Mouse (Mus musculus): ENCODE measurements around the gene Pifo.
A peak's percentile ranks its signal among the peaks of the same experiment; 100 is the strongest.
"Not testable (repeated sequence)": the region's sequence is repeated elsewhere in the genome, so short reads cannot be mapped to it uniquely, and the experiment has no call there.

Gene Pifo

DNA sequence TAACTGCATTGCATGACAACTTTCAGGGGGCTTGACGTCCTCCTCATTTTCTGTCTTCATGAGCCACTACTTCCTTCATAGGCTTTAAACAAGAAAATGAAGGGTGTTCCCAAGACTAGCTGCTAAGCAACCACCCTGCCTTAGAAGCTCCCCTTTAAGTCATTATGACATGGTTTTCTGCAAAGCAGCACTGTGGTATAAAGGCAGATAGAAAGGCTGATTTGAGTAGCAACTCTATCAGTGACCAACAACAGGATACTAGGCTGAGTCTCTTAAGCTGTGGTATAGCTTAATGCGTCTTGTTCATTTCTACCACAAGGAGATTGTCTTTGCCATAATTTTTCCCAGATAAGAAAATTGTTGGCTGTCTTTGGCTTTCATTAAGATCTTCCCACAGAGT lies at the start of gene Pifo:
Gene Pifo, minus strand, starts transcription at position 101 of the 400 bp plus-strand sequence.
- no peak for DNase-seq (ENCODE audit: low spot score)

DNA sequence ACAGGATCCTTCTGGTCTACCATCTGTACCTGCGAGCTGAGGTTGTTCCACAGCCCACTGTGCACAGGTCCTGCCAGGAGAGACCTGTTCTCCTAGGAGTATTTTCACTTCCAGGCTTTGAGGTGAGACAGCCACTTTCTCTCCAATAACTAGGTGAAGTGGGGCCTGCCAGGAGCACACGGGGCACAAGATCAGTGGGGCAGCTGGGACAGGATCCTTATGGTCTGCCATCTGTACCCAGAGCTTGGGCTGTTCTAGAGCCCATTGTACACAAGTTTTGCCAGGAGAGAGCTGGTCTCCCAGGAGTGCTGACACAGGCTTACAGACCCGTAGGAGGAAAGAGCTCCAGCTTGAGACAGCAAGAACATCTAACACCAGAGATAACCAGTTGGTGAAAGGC lies 43.5 kb upstream of the Pifo start:
- DNase-seq (ENCODE audit: low spot score), result no peak

DNA sequence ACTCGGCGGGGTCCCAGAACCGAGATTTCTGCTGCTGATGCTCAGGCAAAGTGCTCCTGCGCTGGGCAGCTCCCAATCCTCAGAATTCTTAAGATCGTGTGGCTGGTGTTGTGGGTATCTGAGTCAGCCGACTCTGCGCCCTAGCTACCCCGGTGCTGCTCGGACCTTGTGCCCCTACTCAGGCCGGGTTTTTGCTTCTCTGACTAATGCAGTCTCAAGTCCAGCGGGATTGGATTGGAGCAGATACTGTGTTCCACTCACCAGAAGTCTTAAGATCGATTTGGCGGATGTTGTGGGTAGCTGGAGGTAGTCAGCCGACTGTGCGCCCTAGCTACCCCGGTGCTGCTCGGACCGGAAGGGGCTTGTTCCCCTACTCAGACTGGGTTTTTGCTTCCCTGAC lies 37.5 kb upstream of the Pifo start:
- no peak for DNase-seq (ENCODE audit: low spot score)

DNA sequence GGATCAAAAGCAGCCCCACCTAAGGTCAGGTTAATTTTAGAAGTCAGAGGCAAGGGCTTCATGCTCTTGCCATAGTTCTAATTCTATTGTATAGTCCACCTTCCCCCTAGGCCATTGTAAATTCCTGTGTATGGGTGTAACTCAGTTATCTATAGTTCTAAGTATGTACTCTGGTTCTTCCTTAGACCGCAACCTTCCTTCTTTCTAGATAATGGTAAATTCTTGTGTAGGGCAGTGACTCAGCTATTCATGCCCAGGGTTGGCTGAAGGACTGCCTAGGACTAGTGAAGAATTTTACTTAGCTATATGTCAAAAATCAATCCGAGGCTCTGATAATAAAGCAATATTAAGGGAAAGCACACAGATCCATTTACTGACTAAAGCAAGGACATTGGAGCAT lies 25.9 kb upstream of the Pifo start:
- DNase-seq (ENCODE audit: low spot score), result no peak

DNA sequence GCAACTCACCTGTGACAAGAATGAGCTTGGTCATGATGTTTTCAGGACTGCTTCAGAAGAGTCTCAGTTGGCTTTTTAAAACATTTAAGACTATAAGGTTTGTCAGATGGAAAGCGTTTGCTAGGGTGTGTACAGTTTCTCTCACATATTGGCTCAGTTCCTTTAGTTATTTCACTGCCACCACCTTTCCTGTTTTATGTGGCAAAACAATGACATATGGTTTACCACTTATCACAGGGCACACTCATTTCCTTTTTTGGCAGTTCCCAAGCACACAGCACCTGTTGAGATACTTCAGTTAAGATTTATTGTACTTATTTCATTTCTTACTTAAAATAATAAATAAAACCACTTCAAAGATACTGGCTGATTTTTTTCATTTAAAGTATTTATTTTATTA lies 18.3 kb upstream of the Pifo start, which contains the start of gene Chil5:
Gene Chil5, minus strand, starts transcription at position 34 of the 400 bp plus-strand sequence.
- DNase-seq (ENCODE audit: low spot score), result no peak

DNA sequence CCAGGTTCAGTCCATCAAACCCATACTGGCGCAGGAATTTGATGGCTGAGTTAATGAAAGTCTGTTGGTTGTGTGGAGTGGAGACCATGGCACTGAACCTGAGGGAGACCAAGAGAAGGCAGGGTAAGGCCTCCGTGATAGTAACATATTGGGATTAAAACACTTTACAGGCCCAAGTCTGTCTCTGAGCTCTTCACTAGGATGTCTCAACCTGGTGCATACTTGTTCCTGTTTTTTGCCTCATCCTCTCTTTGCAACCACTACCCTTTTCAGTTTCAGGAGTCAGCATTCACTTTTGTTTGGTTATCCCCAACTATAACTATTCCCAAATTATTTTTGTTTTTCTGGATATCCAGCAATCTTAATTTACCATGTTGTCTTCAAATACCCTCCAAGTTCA lies 9.7 kb upstream of the Pifo start:
- DNase-seq (ENCODE audit: low spot score), result no peak

DNA sequence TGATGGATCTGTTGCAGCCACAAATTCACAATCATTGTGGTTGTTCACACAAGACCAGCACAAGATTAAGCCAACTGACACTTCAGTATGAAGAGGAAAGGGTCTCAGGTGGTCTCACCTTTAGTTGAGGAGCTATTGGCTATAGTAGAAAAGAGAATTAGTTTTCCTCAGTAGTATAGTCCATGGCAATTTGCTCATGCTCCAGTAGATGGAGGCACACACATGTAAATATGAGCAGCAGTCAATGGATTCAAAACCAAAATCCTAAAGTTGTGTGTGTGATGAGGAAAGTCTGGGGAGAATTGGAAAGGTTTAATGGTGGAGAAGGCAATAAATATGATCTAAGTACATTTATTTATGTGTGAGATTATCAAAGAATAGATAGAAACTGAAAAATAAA lies 7.4 kb upstream of the Pifo start:
- DNase-seq (ENCODE audit: low spot score), result no peak

DNA sequence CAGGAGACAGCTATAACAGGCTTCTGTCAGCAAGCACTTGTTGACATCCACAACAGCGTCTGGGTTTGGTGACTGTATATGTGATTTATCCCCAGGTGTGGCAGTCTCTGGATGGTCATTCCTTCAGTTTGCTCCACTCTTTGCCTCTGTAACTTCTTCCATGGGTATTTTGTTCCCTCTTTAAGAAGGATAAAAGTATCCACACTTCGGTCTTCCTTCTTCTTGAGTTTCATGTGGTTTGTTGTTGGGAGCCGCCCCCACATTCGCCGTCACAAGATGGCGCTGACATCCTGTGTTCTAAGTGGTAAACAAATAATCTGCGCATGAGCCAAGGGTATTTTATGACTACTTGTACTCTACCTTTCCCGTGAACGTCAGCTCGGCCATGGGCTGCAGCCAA lies 11.1 kb downstream of the Pifo start:
- DNase-seq (ENCODE audit: low spot score), result not testable (repeated sequence)

DNA sequence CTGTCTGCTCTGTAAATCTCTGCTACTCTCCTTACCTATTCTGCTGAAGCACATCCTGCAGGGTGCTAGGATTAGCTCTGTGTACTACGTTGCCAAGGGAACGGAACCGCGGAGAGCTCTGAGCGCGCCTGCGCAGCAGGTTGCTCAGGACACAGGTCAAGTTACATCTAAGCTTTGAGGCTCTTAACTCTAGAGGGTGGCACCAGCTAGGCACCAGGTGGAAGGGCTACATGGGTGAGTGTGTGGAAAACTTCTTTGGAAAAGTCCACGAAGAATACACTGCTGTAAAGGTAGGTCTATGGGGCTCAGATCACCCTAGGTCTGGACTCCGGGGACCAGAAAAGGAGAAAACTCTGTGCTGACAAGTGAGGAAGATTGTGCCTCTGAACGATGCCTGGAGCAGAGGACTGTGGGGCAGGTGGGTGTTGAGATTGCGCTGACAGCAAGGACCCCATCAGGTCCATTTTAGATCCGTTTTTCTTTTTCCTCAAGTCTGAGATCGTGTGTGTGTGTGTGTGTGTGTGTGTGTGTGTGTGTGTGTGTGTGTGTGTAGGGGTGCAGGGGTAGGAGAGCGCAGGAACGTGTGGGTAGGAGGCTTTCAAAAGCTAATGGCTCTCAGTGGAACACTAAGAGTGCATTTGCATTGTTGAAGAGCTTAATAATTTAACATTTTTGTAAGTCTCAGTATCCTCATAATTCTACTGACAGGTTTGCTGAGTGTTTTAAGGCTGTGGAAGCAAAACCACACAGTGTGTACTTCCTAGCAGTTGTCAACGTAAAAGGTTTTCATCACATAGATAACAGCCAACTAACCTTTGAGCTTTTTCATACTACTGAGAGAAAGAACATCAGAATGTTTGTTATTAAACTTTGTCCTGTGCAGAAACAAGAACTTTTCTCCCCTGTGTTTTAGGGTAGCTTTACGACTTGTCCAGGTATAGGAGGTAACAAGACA lies 12.8 kb downstream of the Pifo start:
- DNase-seq (ENCODE audit: low spot score), result peak; percentile 79

DNA sequence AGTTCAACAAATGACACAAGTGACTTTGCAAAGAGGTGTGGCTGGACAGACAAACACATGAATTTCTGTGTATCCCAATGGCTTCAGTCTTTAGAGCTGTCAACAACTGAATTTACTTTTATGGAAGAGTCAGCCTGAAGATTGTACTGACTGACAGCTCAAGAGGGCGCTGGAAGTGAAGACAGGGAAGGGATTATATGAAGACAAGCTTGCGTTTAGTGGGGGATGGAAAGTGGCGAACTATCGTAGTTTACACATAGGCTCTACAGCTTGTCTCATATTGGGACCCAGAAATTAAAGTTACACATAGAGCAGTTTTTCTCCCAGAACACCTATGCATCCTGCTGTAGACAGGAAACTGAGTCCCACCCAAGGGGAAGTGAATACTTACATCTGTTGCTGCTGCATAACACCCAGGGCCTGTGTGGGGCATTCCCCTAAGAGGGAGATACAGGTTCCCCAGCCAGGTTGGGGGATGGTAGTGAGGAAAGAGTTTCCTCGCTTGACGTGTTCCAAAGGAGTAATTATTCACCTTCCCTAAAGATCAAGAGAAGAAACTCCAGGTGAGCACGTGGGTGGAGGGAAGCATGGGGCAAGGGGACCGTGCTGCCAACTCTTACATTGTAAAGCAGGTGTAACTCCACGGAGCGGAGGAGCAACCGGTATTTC lies 13.6 kb downstream of the Pifo start:
- peak; percentile 3 for DNase-seq (ENCODE audit: low spot score)

DNA sequence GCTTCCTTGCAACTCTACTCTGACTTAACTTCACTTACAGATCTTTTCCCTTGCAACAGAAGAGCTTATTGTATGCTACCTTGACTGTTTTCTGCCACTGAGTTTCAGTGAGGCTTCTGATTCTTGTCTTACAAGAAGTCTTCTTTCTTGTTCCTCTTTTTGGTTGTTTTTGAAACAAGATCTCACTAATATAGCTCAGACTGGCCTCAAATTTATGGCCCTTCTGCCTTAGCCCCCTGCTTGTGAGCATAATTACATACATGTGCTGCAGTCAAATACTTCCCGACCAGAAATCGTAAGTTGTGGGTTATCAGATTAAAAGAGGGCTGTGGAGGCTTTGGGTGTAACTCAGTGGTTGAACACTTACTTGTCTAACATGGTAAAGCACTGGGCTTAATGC lies 19.7 kb downstream of the Pifo start:
- no peak for DNase-seq (ENCODE audit: low spot score)

DNA sequence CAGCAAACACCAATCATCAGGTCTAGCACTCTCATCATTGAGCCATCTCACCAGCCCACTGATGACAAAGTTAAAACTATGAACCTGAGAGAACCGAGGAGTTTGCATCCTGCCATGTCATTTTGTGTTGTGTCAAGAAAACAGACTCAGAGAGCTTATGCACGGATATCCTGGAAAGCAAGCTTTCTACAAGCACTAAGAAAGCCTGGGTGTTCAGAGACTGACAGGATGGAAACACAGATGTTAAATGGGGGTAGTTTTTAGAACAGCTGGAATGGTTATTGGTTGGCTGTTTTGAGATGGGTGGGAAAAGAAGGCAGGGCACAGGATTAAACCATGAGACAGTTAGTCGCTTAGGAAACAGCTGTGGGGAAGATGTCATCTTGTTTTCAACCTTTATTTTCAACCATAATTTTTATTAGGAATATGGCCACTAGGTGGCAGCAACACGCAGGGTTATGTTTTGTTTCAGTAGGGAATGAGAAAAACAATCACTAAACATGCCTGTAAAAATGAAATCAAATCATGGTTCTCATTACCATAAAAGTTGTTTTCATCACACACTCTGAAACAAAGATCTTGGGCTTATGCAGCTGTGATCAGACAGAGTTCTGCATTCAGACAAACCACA lies 22.7 kb downstream of the Pifo start:
- peak; percentile 78 for DNase-seq (ENCODE audit: low spot score)

DNA sequence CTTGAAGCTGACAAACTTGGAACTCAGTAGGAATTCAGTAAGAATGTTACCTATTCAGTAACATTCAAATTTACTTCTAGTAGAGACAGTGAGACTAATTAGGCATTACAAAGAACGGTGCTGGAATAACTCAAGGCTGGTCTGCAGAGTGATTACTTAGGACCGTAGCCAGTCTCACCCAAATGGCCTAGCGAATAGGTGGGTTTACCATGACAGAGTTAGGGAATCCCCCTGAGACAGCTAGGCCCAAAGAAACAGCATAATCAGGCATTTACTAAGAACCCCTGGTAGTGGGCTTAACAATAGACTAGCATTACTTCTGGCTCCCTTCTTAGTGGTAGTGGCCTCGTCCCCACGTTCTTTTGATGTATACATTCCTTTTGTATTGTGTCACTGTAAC lies 24.8 kb downstream of the Pifo start:
- DNase-seq (ENCODE audit: low spot score), result not testable (repeated sequence)

DNA sequence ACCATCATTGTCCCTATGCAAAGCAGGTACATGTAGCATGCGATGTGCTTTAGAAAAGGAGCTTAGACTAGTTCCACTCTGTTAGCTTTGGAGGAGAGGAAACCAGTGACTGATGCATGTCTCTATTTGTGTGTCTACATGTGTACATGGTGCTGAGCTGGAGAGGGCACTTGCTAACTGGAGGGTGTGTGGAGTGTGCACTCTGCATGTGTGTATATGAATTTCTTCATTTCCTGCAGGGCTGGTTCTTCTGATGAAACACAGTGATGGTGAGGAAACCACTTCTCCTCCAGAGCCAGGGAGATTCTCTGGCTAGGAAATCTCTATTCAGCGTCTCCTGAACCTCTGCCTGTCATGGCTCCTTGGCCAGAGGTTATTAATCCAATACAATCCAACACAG lies 40.3 kb downstream of the Pifo start:
- no peak for DNase-seq (ENCODE audit: low spot score)

DNA sequence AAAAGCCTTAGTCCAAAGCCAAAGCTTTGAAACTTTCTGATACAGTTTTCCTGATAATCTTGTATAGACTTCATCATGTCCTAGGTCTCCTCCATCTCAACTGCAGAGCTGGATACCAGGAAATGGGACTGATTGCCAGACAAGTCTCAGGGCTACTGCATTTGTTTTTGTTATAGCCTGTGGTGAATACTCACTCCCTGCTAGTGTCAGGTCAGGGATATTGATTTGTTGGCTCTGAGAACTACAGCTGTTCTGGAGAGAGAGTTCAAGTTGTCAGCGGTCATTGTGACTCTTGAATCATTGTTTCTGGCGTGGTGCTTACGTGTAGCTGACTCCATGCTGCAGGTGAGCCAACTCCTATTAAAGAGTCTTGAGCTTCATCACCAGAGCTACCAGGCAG lies 41.0 kb downstream of the Pifo start, which contains the start of gene Ovgp1:
Gene Ovgp1, plus strand, starts transcription at position 301 of the 400 bp plus-strand sequence.
- no peak for DNase-seq (ENCODE audit: low spot score)

DNA sequence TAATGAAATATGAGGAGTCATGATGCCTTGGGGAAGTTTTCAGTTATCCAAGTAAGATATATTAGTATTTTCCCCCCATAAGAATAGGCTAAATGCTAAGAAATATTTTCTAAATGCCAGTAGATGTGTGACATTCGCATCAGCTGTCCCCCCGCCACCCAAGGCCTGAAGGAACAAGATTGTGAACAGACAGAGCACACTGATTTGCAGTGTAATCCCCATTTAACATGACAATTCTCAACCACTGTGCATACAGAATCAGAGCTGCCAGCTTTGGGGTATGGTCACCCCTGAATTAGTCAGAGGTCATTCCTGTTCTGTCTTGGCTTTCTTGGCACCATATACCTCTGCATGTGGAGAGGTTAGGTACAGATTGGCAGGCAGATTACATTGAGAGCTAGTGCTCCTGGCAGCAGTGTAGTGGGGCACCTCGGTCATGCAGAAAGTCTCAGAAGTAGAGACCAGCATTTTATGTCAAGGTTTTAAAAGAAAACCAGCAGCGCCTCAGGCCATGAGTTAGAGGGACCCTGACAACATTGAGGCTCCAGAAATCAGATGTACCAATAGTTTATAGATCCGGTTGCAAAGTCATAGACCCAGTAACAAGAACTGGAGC lies 42.5 kb downstream of the Pifo start:
- DNase-seq (ENCODE audit: low spot score), result no peak

DNA sequence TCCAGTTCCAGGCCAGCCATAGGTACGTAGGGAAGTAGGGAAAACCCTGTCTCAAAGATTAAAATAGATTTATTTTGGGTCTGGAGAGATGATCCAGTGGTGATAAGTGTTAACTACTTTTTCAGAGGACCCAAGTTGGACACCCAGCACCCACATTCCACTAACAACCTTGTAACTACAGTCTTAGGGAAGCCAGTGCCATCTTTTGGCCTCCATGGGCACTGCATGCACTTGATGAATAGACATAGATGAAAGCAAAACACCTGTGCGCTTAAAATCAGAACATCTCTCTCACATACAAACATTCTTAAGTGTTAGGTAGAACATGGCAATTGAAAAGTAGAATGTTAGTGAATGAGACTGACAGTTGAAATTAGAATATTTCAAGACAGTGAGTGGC lies 53.7 kb downstream of the Pifo start:
- peak; percentile 31 for DNase-seq (ENCODE audit: low spot score)

DNA sequence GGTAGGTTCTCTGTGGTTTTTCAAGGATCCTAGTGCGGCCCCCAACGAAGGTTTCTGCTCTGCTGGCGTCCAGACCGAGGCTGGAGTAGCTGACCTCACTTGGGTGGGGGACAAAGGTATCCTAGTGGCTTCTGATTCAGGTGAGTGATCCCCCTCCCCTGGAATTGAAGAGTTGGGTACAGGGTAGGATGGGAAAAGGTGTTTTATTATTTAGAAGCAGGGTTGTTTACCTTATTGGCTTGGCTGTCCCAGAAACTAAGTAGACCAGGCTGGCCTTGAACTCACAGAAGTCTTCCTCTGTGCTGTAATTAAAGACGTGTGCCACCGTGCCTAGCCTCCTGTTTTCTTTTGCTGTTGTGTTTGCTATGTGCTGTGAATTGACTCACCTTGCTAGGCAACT lies 54.4 kb downstream of the Pifo start, which contains the start of gene Atp5f1:
Gene Atp5f1, minus strand, starts transcription at position 101 of the 400 bp plus-strand sequence.
- DNase-seq (ENCODE audit: low spot score), result no peak

DNA sequence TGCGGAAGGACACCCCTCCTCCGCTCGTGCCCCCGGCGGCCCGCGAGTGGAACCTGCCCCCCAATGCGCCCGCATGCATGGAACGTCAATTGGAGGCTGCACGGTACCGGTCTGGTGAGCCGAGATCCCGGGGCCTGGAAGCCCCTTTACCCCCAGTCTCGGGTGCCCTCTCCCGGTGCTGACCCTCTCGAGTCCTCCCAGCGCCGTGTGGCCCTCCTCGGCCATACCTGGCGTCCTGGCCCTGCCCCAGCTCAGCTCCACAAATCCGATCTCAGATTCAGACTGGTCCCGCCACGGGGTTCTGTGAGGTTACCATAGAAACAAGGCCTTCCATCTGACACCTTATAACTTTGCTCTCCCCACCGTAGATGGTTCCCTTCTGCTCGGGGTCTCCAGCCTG lies 54.9 kb downstream of the Pifo start:
- peak; percentile 52 for DNase-seq (ENCODE audit: low spot score)

DNA sequence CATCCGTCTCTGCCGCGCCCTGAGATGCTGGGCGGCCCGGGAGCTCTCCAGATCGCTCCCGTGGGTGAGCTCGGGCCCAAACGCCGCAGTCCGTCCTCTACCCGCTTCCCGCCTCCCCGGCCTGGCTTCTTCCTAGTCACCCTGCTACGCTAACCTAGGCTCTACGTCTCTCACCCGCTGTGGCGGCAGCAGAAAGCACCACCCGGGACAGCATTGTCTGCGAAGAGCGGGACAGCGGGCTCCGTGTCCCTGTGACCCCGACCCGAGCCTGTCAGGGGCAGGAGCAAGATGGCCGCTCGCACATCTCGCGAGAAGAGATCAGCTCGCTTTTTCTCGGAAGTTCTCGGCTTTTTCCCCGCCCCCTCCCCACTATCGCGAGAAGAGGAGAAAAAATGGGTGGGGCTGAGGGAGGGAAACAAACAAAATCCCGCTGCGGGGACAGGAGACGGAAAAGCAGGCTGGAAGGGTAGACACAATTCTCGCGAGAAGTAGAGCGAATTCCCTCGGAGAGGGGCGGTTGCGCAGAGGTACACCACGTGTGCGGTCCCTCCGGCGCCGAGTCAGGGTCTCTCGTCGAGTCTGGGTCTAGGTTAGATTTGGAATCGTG lies 55.4 kb downstream of the Pifo start, which contains the start of gene Wdr77:
Gene Wdr77, plus strand, starts transcription at position 396 of the 607 bp plus-strand sequence.
- peak; percentile 100 for DNase-seq (ENCODE audit: low spot score)

DNA sequence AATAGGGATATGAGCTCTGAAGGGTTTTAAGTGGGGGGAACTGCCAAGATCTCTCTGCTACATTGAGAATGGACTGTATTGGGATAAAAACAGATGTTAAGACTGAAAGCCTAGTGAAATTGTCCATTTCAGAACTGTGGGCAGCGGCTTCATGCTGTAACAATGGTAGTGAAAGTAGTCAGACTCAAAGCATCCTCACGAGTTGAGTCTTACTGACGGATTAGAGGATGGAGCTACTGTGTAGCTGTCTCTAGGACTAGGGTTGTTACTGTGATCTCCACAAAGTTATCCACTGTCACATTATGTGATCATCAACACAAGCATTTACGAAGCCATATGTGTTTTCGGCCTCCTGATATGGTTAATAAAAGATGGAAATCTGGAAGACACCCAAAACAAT lies 56.2 kb downstream of the Pifo start:
- no peak for DNase-seq (ENCODE audit: low spot score)

DNA sequence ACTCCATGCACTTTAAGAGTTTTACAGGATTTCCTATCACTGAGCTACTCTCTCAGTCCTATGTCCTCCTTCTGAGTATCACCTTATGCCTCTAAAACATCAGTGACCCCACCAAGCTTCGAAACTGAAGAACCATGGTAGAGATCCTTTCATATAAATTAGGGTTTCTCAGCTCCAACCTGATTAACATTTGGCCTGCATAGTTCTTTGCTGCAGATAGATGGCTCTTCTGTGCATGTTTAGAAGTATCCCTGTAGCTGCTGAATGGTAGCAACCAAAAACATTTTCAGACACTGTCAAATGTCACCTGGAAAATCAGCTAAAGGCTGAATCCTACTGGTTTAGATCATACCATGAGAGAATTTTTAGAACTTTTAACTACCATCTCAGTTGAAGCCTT lies 57.2 kb downstream of the Pifo start:
- no peak for DNase-seq (ENCODE audit: low spot score)

Measured in embryo, embryonic 10.5 days (tissue).